Mouse (Mus musculus): ENCODE data around the gene Mgp.

The Mgp gene

GRCm38 (mm10) chr6:136852348-136852747 lies 23.3 kb downstream of the Mgp start:
- DNase-seq (ENCODE audit: low read depth, low spot score), result no peak

DNA sequence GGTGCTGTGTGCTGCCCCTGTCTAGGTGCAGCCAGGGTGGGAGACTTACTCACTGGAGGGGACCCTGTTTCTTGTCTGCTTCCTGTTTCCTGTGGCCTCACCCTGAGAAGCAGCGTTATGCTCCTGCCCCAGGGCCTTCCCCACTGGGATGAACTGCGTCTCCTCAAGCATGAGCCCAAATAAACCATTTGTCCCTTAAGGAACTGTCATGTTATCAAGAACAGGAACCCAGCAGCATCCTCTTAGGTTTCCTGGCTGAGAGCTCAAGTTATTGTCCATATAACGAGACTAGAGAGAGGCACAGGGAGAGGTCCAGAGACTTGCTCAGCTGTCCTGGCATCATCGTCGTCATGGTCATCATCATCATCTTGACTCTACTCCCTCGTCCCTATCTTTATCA lies 25.4 kb downstream of the Mgp start:
- no peak for DNase-seq (ENCODE audit: low read depth, low spot score)

DNA sequence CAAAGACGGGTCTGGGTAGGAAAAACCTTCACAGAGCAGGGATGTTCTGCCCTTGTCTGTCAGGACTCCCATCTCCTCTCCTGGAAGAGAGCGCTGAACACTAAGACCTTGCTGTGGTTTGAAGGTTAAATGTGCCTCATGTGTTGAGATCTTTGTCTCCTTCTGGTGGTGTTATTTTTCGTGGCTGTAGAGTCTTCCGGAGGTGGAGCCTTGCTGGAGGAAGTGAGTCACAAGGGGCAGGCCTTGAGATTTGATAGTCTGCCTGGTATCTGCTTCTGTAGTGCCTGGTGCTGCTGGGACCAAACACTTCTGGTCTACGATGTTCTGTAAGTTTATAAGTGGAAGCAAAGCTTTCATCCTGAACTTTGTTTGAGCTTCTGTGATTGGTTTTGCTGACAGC lies 26.7 kb downstream of the Mgp start:
- no peak for DNase-seq (ENCODE audit: low read depth, low spot score)

DNA sequence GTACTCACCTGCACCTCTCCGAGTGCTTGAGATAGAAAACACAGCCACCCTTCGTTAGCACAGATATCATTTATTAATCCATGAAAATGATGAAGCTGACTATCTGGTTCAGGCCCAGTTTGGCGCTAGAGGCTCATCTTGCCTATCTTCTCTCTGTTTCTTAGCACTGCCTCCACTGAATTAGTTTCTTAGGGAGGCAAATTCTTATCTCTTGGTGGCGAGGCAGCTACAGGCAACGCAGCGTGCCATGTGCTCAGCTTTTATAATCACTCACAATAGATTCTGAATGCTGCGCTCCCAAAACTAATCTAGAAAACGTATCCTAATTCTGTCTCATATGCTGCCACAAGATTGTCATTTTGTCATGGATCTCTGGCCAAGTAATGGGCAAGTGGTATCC lies 27.2 kb downstream of the Mgp start:
- DNase-seq (ENCODE audit: low read depth, low spot score), result no peak

- peak; percentile 83 for DNase-seq (ENCODE audit: low read depth, low spot score)
Observed at GRCm38 (mm10) chr6:136847790-136848189, 27.8 kb downstream of the Mgp start.

GRCm38 (mm10) chr6:136847267-136847666 lies 28.4 kb downstream of the Mgp start:
- DNase-seq (ENCODE audit: low read depth, low spot score), result no peak

GRCm38 (mm10) chr6:136845706-136846480 lies 29.7 kb downstream of the Mgp start:
- no peak for DNase-seq (ENCODE audit: low read depth, low spot score)

DNA sequence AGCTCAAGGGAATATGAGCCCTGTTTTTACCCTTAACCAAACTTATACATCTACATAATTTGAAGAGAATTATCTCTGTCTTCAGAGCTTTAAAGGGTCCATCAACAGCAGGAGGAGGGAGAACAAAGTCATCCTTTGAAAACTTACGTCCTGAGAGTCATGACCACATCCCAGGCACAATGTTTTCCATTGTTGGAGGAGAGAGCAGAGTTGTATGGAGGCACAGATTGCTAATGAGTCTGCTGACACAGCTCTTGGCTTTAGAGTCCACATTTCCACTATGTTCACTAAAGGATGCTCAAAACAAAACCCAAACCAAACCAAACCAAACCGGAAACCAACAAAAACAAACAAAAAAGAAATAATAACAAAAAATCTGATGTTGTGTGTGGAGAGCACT lies 30.7 kb downstream of the Mgp start:
- DNase-seq (ENCODE audit: low read depth, low spot score), result no peak

DNA sequence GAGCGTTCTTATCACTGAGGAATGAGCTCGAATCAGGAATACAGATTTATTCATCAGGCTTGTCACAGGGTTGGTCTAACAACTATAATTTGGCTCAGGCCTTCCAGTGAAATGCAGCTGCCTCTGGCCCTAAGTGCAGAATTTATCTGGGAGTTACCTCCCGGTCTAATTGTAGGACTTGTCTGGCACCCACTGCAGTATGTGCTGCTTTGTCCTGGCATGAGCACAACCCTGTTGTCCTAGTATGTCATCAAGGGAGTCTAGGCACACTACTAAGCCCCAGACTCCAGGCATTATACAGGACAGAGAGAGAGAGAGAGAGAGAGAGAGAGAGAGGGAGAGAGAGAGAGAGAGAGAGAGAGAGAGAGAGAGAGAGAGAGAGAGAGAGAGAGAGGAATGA lies 38.3 kb downstream of the Mgp start:
- no peak for DNase-seq (ENCODE audit: low read depth, low spot score)

DNA sequence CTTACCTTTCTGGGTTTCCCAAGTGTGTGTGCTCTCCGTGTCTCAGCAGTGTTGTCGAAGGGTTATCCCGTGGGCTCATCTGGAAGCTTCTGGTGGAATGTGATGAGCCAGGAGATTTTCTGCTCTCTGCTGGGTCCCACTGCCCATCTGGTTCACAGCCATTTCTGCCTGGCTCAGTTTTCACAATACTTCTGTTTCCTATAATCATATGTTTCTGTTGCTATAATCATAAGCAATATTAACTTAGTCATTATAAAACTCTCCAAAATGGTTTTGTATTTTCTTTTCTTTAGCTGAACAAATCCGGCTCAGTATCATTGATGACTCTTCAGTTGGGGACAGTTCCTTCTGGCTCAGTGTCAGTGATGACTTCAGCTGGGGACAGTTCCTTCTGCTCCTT lies 40.3 kb downstream of the Mgp start, which contains the start of gene Smco3:
Gene Smco3, minus strand, starts transcription at position 101 of the 400 bp plus-strand sequence.
- no peak for DNase-seq (ENCODE audit: low read depth, low spot score)

DNA sequence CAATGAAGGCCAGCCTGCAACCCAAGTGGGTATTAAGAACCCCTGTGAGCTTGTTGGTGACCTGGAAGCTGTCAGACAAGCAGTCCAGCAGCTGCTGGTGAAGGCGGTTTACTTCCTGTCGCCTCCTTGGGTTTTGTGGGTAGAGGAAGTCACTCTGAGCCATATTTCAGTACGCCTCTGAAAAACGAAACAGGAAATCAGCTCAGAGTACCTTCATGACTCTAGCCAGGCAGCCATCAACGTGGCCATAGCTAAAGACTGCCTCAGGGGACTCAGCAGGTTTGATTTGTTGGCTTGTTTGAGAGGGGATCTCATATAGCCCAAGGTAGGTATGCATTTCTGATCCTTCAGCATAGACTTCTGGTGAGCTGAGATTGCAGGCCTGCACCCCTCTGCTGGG lies 43.9 kb downstream of the Mgp start:
- DNase-seq (ENCODE audit: low read depth, low spot score), result no peak

GRCm38 (mm10) chr6:136828681-136829080 lies 46.9 kb downstream of the Mgp start:
- DNase-seq (ENCODE audit: low read depth, low spot score), result no peak

DNA sequence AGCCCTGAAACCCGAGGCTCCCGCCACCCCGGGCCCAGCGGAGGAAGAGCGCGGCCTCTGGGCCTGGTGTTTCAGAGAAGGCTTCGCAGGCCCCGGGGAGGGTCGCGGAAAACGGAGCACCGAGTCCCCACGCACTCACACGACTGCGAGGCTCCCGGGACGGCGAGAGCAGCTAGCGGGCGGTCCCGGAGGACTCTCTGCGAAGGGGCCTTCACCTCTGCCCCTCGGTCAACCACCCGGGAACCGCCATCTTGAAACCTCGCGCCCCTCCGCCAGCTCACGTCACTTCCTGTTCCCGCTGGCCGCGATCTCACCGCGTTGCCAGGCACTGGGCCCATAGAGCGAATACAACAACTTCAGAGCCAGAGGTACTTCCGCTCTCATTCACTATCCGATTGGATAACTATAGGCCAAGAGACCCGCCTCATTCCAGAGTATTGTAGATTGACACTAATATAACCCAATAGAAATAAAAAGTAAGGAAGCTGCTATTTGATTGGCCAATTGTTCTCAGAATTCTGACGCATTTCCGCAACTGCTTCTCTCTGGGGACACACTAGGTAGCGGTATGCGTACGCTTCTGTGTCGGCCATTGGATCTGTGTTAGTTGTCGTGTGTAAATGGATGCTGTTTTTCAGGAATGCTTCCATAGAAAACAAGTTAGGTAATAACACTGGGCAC lies 47.6 kb downstream of the Mgp start, which contains the start of gene Wbp11:
Gene Wbp11, minus strand, starts transcription at position 353 of the 681 bp plus-strand sequence.
- peak; percentile 98 for DNase-seq (ENCODE audit: low read depth, low spot score)

GRCm38 (mm10) chr6:136827516-136827880 lies 48.1 kb downstream of the Mgp start, which contains the start of gene BC049715:
Gene BC049715 (plus strand): TSS chr6:136827626.
- DNase-seq (ENCODE audit: low read depth, low spot score), result peak; percentile 88

DNA sequence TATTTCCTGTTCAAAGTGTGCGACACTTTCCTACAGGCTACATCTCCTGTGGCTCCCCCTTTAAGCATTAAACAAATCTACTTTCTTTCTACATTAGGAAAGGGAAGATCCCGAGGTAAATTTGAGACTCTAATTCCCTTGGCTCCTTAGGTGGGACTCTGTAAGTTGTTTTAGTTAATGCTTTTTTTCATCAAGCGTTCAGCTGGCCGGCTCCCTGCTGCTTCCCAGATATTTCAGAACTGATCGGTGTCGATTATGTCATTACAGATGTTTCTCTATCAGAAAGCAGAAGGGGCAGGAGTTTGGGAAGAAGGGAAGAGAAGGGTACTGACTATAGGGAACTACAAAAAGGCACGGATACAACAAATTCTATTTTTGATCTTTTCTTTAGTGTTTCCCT lies 48.5 kb downstream of the Mgp start:
- no peak for DNase-seq (ENCODE audit: low read depth, low spot score)

- DNase-seq (ENCODE audit: low read depth, low spot score), result no peak
Observed at GRCm38 (mm10) chr6:136824987-136825386, 50.6 kb downstream of the Mgp start.
